Mouse (Mus musculus) gastrocnemius, adult 2 months (tissue): ENCODE data around the gene Flg2. TPM values are rescaled to one million over a fixed set of nuclear protein-coding genes. Genes with fewer than 3 reads are reported as not detected.

Experiments used
- DNase-seq: peaks from one replicate; pipeline ENCODE4 v3.0.0; 2022
- H3K27ac ChIP-seq: fragments of 200-600 bp; 2 replicates; pipeline ENCODE4 v1.8.1; 2022; ENCODE audit warnings: mild to moderate bottlenecking
- H3K4me3 ChIP-seq: fragments of 200-600 bp; 2 replicates; pipeline ENCODE4 v1.8.1; 2022; ENCODE audit warnings: mild to moderate bottlenecking, moderate library complexity
- CTCF ChIP-seq: fragments of 200-600 bp; IDR thresholded peaks from 2 replicates; pipeline ENCODE4 v1.8.1; 2022; ENCODE audit warnings: antibody characterized with exemption, mild to moderate bottlenecking, moderate library complexity
- intact Hi-C: fragments of 180-260 bp; cut with DNase I; formaldehyde crosslinking; loops from one replicate; pipeline ENCODE4 v1.15.1; 2025
- long read RNA-seq, 2 experiments: library from polyadenylated mRNA; stranded (forward); transcript quantifications; one replicate each; pipeline ENCODE4 v2.0.0; 2021
- total RNA-seq, 2 experiments: library from RNA; stranded (reverse); gene quantifications; 2 replicates each; pipeline ENCODE4 v1.2.3; 2021

The Flg2 gene
- total RNA-seq: not detected
- long read RNA-seq, experiment 1: 0 reads
- long read RNA-seq, experiment 2: 0 reads

DNA sequence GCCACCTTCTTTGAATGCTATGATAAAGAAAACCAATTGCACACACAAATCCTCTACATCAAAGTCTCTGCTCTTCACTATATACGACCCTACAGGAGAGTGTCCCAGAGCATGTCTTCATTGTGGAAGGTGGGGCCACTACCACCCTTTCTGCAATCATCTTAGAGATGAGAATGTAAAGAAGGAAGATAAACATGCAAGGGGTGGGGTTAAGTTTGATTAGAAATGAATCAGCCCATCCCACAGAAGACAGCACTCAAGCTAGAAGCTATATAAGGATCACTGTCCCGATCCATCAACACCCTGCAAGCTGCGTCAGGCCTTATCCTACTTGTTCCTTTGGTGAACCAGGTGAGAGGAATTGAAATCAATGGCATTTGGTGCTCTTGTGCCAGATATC lies at the start of gene Flg2:
Flg2 (plus strand) TSS at position 301 of the 400 bp plus-strand sequence.
- no peak for DNase-seq
- intact Hi-C loops: no loop called here
- Histone ChIP-seq H3K27ac (no peak within 1 kb of the TSS), H3K4me3 (no peak within 1 kb of the TSS)
- TF ChIP-seq CTCF: no peak

DNA sequence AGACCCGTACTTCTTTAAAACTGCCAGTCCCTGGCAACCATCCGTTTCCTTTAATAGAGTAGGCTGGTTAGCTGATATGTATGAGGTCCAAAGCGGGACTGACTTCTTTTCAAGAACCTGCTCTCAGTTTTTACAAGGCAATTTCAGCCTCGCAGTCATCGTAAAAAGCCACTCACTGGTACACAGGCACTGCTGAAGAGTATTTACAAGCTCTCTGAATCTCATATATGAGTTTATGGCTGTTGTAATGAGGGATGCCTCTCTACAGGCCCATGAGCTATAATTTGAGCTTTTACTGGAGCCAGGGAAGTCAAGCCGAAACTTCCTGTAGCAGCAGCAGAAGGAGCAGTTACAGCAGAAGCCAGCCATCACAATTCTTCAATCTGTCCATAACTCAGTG lies 34.6 kb upstream of the Flg2 start:
- TF ChIP-seq CTCF: no peak
- no peak overlapping the region for H3K27ac ChIP-seq
- no peak overlapping the region for H3K4me3 ChIP-seq
- intact Hi-C loops: no loop called here
- no peak for DNase-seq

DNA sequence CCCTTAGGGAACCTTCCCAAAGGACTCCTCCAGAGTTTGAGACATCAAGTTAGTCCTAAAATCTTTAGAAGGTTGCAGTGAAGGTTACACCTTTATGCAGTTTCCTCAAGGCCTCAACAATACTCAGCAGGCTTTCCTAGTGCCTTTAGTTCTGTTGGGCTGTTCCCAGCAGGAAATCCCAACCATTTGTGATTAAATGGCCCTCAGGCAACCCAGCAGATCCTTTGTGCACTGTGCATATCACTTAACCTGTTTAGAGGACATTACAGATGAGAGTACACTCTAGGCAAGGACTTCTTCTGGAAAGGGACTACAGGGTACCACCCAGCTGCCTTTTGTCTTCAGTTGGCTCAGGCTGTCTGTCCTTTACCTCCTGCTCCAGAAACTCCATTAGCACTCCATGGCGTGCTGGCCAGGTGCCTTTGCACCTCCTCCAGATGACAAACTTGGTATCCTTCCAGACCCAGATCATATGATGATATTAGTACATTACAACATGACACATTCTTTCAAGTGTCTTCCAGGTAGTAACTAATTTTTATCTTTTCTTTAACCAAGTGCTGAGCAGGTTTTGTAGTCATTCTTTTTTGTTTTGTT lies 34.0 kb upstream of the Flg2 start:
- intact Hi-C loops: no loop called here
- no peak overlapping the region for H3K4me3 ChIP-seq
- H3K27ac ChIP-seq: no peak overlapping the region
- no peak for DNase-seq
- no peak for TF ChIP-seq CTCF

DNA sequence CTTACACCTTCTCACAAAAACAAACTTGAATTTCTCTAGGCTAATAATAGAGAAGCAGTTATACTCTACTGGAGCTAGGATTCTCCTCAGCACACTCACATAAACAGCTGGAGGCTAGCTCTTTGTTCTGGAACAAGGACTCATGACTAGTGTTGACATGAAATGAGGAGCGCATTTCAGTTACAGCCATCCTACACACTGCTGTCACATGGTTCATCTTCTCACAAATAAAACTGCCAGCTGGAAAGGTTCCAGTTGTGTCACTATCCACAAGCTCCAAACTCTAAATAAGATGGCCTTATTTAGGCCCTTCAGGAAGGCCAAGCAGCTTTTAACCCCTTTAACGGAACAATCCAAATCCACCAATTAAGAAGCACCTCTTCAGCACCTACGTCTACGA lies 16.2 kb upstream of the Flg2 start:
- no peak for TF ChIP-seq CTCF
- Histone ChIP-seq H3K4me3 (no peak overlapping the region), H3K27ac (no peak overlapping the region)
- intact Hi-C loops: no loop called here
- DNase-seq: no peak

DNA sequence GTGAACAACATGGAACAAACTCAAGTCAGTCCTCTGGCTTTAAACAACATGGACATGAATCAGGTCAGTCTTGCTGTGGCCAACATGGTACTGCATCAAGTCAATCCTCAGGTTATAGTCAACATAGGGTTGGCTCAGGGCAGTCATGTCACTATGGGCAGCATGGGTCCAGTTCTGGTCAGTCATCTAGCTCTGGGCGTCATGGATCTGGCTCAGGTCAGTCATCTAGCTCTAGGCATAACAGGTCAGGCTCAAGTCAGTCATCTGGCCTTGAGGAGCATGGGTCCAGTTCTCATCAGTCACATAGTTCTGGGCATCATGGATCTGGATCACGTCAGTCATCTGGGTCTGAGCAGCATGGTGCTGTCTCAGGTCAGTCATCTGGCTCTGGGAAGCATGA lies 4.9 kb downstream of the Flg2 start:
- no peak for DNase-seq
- no peak overlapping the region for H3K27ac ChIP-seq
- H3K4me3 ChIP-seq: no peak overlapping the region
- no peak for TF ChIP-seq CTCF
- intact Hi-C loops: no loop called here

DNA sequence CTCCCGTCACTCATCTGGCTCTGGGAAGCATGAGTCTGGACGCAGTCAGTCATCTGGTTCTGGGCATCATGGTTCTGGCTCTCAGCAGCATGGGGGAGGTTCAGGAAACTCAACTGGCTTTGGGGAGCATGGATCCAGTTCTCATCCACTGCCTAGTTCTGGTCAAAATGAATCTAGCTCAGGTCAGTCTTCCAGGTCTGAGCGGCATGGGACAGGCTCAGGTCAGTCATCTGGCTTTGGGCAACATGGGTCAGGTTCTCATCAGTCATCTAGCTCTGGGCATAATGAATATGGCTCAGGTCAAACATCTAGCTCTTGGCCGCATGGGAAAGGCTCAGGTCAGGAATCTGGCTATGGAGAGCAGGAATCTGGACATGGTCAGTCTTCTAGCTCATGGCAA lies 5.4 kb downstream of the Flg2 start:
- intact Hi-C loops: no loop called here
- no peak for DNase-seq
- Histone ChIP-seq H3K4me3 (no peak overlapping the region), H3K27ac (no peak overlapping the region)
- no peak for TF ChIP-seq CTCF

Other genes starting within 250 kb of the Flg2 start
- gene Lce3d, start 239.9 kb upstream of the Flg2 start, total RNA-seq: not detected
- gene Lce3e, start 230.2 kb upstream of the Flg2 start, total RNA-seq: not detected
- gene Lce3f, start 205.1 kb upstream of the Flg2 start, total RNA-seq: not detected
- gene Crct1, start 181.6 kb upstream of the Flg2 start, total RNA-seq: not detected
- not detected for gene Lce1m, start 178.2 kb upstream of the Flg2 start, total RNA-seq
- not detected for gene Gm4858, start 128.5 kb upstream of the Flg2 start, total RNA-seq
- not detected for gene Crnn, start 52.5 kb upstream of the Flg2 start, total RNA-seq
- gene Flg, start 76.2 kb downstream of the Flg2 start, total RNA-seq: not detected
- gene Hrnr, start 122.5 kb downstream of the Flg2 start, total RNA-seq: not detected
- gene Rptn, start 196.4 kb downstream of the Flg2 start, total RNA-seq: not detected
- not detected for gene Tchh, start 245.1 kb downstream of the Flg2 start, total RNA-seq